Mouse (Mus musculus): Measurements from ENCODE around the gene Sppl3.

Gene Sppl3

DNA sequence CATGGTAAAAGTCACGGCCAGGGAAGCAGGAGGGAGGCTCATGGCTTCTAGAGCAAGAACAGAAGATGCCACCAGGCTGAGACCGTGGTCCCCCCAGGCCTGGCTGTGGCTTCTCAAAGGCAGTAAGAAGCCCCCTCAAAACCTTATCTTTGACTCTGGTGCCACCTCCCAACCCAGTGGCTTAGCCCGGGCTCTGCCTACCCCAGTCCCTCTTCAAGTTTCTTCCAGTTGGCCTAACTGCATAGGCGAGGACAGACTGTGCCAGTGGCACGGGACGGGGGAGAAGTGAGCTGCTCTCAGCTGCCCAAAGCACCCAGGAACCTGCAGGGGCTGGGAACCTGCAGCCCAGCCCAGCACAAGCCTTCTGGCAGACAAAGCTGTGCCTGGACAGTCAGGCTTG lies 113.8 kb downstream of the Sppl3 start:
- DNase-seq (ENCODE audit: low read depth, low spot score), result no peak

DNA sequence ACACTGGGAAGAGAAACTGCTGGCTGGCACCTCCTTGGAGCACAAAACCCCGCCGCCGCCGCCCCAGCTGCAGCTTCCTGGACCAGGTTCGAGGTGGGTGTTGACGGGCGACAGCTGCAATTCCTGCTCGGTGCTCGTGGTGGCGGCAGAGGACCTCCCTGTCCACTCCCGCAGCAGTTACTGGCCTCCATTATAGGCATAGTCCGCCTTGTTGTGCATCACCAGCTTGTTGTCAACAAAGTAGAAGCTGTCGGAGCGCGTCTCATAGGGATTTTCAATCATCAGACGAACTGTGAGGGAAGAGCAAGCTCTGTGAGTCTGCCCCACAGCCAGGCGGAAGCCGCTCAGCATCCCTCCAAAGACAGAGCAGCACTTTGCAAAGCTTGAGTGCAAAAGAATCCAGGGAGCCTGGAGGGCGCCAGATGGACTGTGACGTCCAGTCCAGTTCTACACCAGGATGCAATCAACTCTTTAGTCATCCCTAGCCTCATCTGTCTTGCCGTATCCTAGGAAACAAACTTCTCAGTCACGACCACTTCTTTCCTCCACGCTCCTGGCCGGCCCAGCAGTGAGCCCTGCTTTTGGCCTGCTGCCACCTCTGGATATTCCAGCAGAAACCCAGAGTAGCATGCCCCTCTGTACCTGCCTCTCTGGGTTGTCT lies 114.4 kb downstream of the Sppl3 start:
- DNase-seq (ENCODE audit: low read depth, low spot score), result peak; percentile 90

DNA sequence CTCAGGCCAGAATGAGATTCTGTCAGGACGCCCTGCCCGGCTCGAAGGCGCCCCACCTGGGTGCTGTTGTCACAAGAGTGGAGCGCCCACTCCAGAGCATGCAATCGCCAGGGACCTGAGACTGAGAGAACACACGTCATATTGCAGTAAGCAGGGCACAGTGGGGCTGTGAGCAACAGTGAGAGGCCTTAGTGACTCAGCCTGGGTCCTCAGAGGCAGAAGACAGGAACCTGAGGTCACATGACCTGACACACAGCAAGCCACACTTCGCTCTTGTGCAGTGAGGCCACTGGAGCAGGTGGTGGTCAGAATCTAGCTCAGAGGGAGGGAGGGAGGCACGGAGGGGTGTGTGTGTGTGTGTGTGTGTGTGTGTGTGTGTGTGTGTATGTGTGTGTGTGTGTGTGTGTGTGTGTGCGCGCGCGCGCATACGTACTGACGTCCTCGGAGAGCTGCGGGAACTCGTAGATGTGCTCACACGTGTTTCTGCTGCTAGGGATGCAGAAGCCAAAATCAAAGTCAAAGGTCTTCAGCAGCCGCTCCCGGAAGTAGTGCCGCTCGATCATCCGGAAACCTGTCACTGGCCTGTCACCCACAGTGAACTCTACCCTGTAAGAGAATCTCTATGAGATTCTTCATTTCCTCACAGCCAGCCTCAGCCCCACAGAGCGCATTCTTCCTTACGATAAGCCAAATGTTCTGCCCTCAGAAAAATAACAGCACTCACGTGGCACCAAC lies 115.8 kb downstream of the Sppl3 start:
- DNase-seq (ENCODE audit: low read depth, low spot score), result peak; percentile 41

DNA sequence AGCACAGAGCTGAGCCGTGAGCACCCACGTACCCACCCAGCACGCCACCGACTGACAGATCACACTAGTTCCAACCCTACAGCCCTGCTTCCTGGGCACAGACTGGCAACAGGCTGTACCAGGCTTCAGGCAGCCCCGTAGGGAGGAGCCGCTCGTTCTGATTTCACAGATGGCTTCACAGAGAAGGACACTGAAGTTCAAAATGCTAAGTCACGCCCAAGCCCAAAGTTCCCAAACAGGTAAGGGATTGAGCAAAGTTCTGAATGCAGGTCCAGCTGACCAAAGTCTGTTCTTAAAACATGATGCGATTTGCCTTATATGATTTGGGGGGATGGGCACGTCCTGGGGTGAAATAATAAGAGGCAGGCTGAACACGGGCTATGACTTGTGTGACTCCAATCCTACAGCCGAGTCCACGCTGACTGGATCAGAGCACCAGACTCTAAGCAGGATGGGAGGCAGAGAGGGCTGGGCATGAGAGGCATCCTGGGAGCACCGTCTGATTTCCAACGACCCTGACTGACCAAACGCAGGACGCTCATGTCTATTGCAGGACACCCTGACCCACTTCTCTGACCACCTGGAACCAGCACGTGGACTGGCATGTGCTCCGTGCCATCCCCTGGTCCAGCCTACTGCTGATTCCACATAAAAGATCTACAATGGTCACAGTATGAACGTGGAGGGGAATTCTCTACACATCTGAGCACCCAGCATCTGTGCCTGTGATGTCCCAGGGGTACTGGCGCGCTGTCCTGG lies 116.7 kb downstream of the Sppl3 start:
- DNase-seq (ENCODE audit: low read depth, low spot score), result no peak

DNA sequence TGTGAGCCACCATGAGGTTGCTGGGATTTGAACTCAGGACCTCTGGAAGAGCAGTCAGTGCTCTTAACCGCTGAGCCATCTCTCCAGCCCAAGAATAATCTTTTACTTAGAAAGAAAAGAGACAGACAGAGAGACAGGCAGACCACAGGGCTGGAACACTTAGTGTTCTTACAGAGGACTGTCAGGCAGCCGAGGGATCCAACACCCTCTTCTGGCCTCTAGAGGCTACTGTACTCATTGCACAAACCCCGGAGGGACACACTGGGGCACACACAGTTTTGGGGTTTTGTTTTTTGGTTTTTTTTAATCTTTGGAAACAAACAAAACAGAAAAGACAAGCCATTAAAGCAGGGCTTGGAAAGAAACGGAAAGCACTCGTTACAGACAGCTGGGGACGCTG lies 118.4 kb downstream of the Sppl3 start:
- DNase-seq (ENCODE audit: low read depth, low spot score), result no peak

DNA sequence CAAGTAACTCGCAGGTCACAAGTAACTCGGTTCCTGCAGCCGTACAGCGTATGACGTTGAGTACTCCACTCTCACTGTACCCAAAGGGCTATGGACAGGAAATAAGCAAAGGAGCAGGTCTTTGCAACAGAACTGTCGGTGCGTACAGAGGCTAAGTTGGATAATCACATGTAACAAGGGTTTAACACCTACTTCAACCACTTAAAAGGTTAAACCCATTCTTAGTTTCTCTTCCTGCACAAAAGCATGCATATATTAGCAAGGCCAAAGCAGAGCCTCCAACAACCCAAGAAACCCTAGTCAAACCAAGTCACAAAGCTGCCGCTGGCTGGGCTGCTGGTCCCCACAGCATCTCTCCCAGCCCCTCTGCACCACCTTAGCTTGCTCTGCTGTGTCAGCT lies 121.5 kb downstream of the Sppl3 start:
- DNase-seq (ENCODE audit: low read depth, low spot score), result no peak

DNA sequence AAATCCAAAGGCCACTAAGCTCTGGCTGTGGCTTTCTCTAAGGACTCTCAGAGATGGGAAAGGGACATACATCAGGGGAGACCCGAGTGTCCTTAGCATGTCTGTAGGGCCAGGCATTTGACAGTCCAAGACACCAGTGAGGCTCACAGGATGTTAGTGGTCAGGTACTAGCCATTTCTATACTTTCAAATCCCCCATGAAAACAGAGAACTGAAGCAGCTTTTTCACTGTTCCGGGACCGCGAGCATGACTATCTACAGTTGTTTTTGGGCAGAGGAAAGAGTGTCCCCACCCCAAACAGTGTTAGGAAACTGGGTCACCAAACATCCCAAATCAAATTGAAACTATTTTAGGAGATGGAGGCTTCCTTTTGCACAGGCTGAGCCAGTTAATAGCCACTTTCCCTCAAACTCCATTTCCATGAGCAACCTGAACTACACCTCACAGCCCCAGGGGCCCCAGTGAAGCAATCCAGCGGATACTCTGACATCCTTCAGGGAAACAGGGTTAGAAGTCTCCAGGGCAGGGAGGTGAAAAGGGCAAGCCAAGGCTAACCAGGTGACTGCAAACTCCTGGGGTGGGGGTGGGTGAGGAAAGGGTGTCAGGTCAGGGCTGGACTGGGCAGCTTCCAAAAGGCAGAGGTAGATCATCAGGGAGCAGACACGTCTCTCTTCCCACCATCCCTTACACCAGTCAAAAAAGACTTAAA lies 122.6 kb downstream of the Sppl3 start:
- DNase-seq (ENCODE audit: low read depth, low spot score), result peak; percentile 33

DNA sequence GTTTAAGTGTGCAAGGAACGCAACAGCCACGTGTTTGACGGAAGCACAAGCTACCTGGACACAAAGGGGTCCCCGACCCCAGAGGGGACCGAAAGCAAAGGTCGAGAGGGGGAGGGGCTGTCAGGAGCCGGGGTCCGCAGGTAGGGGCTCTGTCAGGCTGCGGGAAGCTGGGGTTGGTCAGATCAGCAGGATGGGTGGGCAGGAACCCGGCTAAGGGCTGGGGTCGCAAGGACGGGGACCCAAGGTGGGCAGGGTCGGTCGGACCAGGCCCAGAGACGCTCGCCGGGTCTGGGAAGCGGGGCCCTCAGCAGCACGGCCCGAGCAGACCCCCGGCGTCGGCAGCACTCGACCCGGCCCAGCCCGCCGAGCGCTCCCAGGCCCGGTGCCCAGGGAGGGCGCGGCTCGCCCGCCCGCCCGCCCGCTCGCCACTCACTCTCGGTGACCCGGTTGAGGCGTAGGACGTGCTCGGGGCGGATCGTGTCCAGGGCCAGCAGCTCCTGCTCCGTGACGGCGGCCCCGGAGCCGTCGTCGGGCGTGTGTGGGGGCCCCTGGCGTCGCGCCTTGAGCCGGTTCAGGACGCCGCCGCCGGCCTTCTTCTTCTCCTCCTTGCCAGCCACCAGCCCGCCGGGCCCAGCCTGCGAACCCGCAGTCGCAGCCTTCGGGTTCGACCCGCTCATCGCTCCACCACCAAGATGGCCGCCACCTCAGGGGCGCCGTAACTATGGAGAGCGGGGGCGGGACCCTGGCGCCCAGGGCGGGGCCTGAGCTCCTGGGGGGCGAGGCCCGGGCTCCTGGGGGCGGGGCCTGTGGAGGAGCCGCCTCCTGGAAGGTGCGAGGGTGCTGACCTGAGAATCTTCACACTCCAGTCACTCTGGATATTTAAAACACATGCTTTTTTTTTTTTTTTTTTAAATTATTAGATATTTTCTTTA lies 123.6 kb downstream of the Sppl3 start, which contains the start of gene Unc119b:
Unc119b (minus strand) TSS at position 742 of the 932 bp plus-strand sequence.
- DNase-seq (ENCODE audit: low read depth, low spot score), result peak; percentile 91

DNA sequence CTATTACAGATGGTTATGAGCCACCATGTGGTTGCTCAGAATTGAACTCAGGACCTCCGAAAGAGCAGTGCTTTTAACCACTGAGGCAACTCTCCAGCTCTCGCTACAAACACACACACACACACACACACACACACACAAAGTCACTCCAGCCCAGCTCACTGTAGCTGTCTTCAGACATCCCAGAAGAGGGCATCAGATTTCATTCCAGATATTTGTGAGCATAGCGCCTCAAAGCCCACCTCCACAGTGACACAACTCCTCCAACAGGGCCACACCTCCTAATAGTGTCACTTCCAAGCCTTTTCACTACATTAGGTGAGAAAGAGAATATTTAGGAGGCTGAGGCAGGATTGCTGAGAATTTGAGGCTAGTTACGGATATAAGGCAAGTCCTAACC lies 128.2 kb downstream of the Sppl3 start:
- DNase-seq (ENCODE audit: low read depth, low spot score), result peak; percentile 55

DNA sequence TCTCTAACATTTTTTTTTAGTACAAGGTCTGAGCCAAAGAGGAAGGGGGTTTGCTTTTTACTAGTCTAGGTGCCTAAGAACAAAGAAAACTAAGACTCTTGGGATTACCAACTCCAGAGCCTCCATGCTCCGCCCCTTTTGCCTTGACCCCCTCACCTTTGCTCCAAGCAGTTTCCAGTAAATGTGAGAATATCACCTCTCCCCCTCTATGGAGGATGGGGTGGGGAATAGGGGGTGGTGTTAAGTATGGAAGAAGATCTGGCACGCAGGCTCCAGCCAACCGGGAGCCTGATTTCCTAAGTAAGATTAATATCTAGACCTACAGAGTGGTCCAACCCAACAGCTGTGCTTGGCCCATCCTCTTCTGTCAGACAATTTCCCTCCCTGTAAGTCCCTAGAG lies 129.8 kb downstream of the Sppl3 start:
- no peak for DNase-seq (ENCODE audit: low read depth, low spot score)

DNA sequence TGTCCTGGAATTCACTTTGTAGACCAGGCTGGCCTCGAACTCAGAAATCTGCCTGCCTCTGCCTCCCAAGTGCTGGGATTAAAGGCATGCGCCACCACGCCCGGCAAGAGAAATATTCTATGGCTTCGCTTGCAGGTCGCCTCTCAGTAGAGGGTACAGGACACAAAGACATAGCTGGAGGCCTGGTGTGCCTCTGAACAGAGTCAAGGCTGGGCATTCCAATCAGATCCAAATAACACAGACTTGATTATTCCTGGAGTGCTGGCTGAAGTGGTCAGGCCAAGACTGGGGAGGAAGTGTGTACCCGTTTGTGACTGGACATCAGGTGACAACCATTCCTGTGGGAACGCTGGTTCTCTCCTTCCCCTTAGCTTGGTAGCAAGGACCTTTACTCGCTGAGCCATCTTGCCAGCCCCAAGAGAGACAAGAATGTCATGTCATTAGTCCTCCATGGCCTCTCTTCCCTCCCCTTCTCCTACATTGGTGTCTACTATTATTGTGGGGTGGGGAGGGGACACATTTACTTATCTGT lies 131.3 kb downstream of the Sppl3 start:
- no peak for DNase-seq (ENCODE audit: low read depth, low spot score)

DNA sequence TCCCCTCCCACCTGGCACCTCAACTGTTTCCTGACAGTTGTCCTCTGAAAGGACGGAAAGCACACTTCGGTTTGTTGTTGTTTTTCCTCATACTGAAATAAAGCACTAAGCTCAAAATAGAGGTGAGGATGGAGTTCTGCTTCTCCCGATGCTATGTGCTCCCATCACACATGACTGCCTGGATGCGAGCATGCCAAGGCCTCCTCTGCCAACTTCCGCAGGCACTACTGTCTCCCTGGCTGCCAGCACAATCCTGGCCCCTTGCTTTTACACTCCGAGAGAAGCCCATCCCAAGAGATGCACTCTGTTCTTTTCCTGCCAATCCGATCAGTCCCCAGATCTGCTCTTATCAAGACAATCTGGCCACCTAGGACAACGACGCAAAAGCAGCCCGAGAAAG lies 132.6 kb downstream of the Sppl3 start:
- no peak for DNase-seq (ENCODE audit: low read depth, low spot score)

DNA sequence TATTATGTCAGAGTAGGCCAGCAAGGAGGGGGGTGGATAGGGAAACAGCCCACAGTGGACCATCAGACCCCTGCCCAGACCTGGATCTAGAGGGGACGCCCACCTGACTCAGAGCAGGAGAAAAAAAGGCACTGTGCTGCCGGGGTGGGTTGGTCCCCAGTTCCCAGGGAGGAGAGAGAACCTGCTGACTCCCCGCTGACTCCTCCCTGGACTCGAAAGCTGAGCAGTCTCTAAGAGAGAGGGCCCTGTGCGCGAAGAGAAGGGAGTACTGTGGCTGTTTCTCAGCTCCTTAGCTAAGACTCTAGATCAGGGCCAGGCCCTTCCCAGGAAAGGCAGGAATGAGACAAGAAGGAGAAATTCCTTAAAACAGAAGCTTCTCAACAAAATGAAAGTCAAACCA lies 133.5 kb downstream of the Sppl3 start:
- no peak for DNase-seq (ENCODE audit: low read depth, low spot score)

DNA sequence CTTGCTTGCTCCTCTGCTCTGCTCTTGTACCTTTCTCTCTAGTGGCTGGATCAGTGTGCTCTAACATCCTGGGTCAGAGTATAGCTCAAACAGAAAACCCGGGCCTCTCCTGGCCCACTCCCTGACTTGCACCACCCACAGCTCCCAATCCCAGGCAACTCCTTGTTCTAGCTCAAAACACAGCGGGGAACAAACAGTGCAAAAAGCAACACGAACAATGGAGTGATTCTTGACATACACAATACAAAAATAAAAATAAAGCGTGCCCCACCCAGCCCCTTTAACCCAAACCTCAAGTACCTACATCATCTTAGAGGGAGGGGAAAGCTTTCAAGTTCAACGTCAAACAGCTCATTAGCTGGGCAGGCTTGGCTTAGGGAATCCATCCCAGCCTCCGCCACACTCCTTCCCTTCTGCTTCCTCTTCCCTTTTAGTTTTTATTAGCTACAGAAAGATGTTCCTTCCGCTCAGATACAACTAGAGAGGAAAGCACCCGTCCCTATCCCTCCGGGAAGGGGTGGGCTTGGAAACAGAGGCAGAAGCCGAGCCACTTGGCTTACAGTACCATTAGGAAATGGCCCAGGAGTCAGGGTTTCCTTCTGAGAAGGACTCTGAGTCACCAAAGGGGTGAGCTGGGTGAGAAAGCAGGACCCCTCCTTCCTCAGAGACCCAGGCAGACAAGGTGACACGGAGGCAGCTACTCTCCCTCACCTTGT lies 134.5 kb downstream of the Sppl3 start:
- no peak for DNase-seq (ENCODE audit: low read depth, low spot score)

DNA sequence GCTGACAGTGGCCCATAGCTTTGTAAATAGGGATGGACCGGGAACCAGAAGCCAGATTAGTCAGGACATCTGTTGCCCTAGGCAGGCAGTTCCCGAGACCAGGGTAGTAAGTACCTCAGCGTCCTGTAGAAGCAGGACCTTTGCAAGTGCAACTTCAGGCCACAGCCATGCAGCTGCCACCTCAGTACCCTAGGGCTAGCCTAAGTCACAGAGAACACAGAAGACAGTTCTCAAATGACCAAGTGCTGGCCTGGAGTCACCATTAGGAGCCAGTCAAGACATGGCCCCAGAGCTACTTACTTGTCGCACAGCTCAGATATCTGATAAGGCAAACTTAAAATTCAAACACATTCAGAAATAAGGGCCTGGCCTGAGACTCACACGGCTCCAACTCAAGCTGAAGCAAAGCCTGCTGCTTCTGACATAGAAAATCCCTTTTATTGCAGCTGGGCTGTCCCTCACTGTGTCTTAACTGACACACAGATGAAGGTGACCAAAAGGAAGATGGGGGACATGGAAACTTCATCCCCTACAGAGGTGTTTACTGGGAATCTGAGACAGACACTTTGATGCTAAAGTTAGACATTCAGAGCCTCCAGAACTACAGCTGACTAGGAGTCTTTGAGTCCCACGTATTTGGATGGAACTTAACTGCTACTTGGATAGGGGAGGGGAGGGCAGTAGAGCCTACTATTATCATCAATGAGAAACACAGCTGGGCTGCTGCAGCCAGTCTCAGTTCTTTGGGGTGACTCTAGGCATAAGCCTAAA lies 135.2 kb downstream of the Sppl3 start:
- DNase-seq (ENCODE audit: low read depth, low spot score), result no peak

DNA sequence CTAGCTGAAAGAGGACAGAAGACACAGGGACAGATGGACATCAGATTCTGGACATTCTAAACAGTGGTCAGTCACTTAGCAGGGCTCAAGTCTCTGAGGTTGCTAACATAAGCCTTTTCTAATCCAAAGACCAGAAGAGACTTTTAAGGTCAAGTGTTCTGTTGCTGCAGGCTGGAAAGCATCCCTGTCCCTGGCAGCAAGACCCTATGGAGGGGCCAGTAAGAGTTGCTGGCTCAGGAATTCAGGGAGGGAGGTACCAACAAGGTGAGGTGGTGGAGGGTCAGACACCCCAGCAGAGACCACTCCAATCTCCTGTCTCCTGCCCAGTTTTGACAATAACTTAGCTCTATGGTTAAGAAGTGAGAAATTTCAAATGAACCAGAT lies 135.8 kb downstream of the Sppl3 start:
- DNase-seq (ENCODE audit: low read depth, low spot score), result no peak

DNA sequence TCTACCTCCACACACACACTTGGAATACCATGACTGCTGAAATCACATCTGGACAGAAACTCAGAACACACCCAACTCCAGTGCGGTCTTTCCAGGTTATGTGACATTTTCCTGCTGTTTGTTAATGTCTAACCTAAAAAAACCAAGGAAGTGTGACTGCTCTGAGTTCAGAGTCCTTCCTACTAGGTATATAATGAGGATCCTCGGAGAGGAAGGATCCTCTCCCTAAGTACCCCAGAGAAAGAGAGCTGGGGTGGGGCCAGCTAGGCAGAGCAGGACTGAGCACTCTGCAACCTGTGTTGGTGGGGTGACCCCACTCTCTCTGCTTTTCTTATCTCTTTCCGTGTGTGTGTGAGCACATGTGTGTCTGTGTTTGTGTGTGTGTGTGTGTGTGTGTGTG lies 136.5 kb downstream of the Sppl3 start:
- no peak for DNase-seq (ENCODE audit: low read depth, low spot score)

DNA sequence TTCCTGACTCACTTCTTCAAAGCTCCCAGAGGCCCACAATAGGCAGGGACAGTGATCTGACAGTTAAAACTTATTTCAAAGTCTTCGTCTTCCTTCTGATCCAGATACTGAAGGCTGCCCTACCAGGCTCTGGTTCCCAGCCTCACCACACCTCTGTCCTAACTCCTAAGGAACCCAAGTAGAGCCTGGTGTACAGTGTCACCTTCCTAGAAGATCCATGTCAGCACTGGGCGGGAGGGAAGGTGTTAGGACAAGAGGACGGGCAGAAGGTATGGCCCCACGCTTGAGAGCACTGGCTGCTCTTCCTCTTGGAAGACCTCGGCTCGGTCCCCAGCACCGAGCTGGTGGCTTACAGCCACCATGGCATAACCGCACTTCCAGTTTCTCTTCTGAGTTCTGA lies 137.4 kb downstream of the Sppl3 start:
- DNase-seq (ENCODE audit: low read depth, low spot score), result no peak
